Mouse (Mus musculus) induced T-regulatory cell, adult 2 months (primary cell): ENCODE results near the gene Zfr.
"Not testable (repeated sequence)": the region's sequence is repeated elsewhere in the genome, so short reads cannot be mapped to it uniquely, and the experiment has no call there.

Experiments used
- DNase-seq: peaks from one replicate; pipeline ENCODE4 v3.0.0-alpha.2; 2012; ENCODE audit warnings: low read depth

Zfr gene

DNA sequence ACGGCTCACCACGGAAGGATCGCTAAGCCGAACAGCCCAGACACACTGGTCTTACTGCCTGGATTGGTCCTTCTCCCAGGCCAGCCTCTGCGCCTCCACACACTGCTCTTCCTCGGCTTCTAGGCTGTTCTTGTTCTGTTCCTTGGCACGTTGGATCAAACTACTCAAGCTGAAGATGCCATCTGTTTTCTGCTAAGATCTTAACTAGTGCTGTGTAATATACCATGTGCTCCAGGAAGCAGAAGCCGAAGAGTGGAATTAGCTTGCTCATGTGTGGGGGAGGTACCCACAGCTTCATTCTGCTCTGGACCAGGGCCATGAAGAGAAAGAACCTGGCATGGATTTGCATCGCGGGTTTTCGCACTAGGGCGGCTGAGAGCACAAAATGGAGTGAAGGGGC lies 11.2 kb upstream of the Zfr start:
- no peak for DNase-seq

DNA sequence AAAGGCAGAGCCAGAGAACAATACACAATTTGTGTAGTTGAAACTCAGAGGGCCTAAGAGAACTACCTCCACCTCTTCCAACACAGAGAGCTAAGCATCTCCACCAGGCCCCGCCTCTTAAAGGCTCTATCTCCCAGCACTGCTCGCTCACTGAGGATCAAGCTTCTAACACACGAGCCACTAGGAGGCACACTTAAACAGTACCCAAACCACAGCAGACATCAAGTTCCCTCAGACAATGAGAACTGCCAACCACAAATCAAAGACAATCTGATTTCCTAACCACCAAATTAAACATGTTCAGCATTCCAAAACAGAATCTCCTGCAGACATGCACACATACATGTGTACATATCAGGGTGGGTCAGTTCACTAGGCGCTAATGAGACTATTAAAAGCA lies 9.4 kb upstream of the Zfr start:
- peak; percentile 56 for DNase-seq

DNA sequence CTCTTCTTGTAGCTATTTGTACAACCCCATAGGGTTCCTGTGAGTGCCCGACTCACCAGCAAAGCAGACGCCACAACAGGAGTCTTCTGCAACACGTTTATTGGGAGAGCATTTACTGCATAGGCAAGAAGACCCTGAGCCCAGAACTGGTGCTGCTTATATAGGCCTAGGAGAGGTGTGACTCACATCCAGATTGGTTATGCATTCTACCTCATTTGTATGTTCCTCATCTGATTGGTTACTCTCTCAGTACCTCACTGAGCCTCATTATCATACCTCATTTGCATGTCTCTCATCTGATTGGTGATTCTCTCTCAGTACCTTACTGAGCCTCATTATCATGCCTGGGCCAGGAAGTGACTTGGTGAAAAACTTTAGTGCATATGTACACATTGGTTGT lies 8.7 kb upstream of the Zfr start:
- DNase-seq = not testable (repeated sequence)

DNA sequence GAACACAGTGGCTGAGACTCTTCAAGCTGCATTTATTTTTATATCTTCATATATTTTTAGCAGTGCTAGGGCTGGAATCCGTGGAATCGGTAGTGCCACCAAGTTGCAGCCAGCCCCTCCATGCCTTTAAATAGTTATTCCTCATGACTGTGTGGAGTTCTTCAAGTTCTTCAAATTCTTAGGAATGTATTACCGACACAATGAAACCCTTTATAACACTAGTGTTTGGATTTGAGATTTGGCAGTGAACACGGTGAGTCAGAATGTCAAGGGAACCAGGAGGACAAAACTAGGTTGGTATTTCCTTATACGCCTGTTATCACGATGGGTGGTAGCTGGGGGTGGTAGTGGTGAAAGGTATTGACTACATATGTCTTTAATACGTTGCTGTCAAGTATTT lies 6.4 kb upstream of the Zfr start:
- DNase-seq = no peak

DNA sequence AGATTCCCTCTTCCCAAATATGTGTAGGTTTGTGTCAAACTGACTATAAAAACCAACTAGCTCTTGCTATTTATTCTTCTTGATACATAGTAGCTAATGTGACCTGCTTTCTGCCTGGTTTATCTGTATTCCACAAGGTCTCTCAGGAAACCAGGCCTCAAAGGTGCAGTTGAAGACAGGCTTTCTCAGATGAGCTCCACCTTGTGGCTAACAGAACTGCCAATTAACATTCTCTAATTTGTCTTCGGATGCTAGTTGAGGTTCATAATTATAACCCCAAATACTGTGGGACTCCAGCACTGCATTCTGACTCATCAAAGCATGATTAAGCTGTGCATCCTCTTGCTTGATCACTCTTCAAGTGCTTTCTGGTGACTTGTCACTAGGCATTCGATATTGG lies 4.2 kb upstream of the Zfr start:
- peak; percentile 55 for DNase-seq

DNA sequence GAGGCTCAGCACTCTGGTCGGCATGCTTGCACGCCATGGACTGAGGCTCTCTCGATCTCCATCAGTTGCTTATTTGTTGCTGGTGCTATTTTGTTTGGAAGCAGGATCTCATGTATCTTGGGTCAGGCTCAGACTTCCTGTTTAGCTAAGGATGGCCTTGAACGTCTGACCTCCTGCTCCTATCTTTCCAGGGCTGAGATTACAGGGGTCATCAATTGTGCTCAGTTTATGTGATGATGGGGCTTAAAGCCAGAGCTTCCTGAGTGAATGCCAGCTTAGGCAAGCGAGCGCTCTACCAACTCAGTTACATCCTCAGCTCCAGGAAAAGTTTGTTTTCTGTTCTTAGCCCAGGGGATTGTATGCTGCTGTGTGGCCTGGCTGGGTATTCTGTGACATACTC lies 3.1 kb upstream of the Zfr start:
- DNase-seq = no peak

DNA sequence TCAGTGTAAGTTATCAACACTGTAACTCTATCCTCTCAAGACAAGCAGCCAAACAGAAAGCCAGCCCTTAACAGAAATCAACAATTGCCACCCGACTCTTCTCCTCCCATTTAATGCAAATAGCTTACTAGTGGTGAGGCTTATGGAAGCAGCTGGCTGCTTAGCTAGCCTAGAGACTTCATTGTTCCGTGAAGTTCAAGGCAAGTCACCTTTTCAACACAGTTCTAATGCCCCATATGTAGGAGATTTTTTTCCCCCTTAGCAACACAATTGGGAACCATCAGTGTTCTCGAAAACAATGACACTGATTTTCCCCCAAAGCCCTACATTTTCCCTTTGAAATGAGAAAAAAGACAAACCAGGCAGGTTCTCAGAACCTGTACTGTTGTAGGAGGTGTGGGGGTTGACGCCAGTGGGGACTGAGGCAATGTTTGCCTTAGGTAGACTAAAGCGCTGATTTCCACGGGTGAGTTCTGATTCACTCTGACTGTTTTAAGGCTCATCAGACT lies 1.9 kb upstream of the Zfr start:
- DNase-seq = no peak

DNA sequence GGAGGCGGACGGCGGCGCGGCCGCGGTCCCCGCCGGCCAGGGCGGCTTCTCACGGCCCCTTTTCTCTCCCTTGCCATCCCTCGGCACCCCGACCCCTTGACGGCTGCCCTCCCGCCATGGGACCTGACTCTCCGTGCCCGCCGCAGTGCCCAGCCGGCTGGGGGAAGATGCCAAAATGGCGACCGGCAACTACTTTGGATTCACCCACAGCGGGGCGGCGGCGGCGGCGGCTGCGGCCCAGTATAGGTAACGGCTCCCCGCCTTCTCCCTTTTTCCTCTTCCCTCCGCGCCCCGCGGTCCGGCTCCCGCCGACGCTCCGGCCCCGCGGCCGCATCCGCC lies 431 bp downstream of the Zfr start:
- no peak for DNase-seq

DNA sequence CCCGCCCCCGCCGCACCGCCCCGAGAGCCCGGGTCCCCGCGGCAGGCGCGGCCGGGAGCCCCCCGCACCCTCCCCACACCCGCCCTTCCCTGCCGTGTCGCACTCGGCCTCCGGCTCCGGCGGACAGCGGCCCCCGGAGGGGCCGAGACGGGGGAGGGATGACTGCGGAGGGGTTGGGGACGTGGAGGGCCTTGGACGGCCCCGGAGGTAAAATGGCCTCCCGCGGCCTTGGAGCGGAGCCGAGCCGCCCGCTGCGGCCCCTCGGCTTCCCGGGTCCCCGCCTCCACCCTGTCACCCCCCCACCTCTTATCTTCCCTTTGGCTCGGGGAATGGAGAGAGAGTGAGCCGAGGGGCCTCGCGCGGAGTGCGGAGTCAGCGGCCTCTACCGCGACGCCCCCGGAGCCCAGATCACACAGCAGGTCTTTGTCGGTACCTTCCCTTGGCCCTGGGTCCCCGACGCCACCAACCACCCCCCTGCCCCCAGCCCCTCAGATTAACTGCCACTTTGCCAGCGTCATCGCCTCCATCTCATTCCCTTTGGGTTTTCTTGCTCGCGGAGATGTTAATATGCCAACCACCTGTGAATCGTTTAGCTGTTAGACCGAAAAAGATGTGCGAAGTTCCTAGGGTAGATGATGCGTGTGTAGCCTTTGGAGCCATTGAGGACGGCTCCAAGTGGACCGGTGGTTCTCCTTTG lies 949 bp downstream of the Zfr start:
- peak; percentile 67 for DNase-seq

DNA sequence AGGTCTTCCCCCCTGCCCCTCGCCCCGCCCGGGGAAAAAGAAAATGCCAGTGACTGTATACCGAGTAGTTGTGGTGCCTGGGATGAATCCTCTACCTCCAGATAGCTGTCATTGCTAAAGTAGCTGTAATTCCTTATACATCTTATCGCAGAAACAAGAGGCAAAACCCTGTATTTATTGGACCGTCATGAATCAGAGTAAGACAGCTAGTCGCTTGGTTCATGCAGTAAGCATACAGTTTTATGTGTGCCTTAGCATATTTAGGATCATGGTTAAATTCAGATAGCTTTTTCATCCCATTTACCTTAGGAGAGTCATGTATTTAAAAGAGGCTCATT lies 1.5 kb downstream of the Zfr start:
- no peak for DNase-seq

DNA sequence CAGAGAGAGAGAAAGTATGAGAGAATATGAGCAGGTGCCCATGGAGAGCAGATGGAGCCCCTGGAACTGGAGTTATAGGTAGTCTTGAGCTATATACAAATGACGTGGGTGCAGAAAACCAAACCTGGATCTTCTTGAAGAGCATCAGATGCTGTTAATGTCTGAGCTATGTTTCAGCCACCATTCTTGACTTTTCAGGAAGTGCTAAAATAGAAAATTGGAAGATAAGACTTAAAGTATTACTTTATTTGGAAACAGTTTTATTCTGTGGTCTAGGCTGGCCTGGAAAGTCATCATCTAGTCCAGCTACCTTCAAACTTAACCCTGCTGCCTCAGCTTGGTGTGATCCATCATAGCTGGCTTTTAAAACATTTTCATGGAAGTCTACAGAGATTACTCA lies 7.3 kb downstream of the Zfr start:
- no peak for DNase-seq

DNA sequence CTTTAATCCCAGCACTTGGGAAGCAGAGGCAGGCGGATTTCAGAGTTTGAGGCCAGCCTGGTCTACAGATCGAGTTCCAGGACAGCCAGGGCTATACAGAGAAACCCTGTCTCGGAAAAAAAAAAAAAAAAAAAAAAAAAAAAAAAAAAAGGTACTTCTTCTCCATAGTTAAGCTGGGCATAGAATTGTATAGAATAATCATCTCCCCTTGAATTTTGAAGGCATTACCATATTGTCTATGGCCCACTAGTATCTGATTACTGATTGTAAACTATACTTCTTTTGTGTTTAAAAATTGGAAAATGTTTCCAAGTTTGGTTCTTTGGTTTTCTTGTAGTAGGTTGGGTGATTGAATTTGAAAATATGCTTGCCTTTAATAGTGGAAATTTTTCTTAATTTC lies 13.2 kb downstream of the Zfr start:
- not testable (repeated sequence) for DNase-seq

DNA sequence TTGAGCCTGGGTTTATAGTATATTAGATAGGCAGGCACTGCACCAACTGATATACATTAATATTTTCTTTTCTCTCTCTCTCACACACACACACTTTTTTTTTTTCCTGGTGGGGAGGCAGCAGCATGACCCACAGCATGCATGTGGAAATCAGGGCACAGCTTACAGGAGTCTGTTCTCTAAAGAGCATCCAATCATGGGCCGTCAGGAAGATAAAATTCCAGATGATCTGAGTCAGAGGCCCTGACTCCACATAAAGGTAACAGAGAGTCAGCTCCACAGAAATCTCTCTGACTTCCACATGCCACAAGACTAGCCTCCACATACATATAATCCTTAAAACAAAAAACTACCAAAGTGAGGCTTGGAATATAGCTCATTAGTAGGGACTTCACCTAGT lies 16.9 kb downstream of the Zfr start:
- DNase-seq = no peak

DNA sequence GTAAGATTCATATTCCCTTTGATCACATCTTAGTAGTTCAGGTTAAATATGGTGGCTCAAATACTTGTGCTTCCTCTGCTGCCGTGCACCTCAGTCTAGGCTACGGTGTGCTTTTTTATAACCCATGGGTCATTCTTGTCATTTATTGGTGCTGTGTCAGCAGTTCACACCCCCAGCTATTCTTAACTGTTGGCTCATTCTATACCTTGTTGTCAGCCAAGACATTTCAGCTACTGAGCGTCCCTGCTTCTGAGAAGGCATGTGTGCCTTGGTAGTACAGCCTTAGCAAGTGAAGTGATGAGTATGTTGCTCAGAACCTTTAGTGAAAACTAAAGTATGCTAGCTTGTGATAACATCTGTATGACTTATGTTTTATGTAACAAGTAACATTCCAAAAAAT lies 17.7 kb downstream of the Zfr start:
- peak; percentile 28 for DNase-seq

DNA sequence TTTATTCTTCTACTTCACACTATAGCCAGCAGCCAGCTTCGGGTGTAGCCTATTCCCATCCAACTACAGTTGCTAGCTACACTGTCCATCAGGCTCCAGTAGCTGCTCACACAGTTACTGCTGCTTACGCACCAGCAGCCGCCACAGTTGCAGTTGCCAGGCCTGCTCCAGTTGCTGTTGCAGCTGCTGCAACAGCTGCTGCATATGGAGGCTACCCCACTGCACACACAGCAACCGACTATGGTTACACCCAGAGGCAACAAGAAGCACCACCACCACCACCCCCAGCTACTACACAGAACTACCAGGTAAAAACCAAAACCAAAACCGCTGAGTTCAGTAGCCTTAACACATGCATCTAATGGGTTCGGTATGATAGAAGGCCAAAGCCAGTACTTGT lies 18.7 kb downstream of the Zfr start:
- peak; percentile 67 for DNase-seq

DNA sequence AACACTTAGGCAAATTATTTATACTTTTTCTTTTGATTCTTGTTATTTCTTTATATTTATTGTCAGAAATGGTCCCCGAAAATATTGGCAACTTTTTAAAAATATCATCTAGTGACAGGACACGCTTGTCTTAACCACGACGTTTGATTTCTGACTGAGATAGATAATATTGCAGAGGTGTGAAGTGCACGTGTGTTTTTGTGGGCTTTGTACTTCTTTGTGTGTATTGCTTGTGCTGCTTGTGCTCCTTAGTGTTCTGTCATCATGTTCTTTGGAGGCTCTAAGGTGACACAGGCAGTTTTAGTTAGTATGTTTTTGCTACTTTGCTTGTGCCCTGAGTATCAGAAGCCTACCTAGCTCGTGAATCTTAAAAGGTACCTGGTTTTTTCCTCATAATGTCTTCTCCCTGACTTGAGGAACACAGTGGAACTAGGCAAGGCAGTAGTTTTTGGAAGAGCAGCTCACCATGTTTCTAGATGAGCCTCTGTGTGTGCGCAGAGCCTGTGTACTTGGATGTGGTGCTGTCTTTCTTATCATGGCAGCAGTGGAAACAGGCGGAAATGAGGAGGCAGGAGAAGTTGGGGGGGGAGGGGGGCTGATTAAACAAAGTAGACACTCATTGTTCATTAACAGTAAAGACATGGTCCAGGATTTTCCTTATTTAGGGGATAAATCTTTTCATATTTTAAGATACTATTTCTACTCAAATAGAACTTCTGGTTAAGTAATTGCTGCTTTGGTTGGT lies 23.5 kb downstream of the Zfr start:
- DNase-seq = no peak

DNA sequence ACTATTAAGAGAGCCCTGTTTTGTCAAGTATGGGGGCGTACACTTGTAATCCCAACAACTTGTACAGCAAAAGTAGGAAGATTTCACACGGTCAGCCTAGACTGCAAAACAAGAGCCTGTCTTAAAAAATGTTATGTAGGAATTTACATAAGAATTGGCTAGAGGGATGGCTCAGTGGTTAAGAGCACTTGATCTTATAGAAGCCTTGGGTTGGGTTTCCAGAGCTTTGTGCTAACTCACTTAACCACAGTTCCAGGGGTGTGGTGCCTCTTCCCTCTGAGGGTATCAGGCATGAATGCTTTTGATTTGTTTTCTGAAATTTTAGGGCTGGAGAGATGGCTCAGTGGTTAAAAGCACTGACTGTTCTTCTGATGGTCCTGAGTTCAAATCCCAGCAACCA lies 29.8 kb downstream of the Zfr start:
- no peak for DNase-seq

DNA sequence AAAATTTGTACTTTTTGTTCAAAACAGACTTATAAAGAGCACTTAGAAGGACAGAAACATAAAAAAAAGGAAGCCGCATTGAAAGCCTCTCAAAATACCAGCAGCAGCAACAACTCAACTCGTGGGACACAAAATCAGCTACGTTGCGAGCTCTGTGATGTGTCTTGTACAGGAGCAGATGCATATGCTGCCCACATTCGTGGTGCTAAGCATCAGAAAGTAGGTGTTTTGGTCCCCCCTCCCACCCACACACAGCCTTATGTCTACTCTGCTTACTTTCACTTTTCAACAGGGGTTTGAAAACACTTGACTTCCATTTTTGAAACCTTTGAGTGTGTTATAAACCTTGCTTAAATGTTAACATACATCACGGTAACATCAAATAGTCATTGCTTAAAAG lies 31.9 kb downstream of the Zfr start:
- DNase-seq = peak; percentile 38

DNA sequence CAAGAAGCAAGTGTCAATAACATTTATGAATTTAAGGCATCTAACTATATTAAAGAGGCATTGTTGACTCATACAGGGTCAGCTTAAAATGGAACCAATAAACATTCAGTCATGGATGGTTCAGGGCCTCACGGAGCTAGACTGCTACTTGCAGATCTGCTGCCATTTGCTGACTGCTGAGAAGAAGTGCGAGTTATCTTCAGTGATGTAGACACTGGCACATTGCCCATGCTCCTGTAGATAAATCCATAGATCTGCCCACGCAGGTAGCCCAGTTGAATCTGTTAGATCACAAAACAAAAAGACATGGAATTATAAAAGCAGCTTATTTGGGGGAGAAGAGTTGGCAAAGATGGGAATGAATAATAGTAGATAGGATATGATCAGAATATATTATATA lies 36.1 kb downstream of the Zfr start:
- no peak for DNase-seq

DNA sequence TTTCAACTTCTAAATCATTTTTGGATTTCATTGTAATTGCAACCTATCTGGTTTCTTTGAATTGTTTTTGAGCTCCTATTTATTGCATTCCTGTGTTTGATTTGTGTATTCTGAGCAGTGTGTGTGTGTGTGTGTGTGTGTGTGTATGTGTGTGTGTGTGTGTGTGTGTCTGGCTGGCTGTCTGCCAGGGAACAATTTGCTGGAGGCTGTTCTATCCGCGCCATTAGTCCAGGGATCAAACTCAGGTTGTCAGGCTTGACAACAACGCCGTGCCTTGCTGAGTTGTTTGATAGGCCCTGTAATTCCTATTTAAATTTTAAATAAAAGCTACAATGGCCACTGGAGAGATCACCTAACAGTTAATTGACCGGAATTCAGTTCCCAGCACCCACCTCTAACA lies 60.5 kb downstream of the Zfr start:
- no peak for DNase-seq

DNA sequence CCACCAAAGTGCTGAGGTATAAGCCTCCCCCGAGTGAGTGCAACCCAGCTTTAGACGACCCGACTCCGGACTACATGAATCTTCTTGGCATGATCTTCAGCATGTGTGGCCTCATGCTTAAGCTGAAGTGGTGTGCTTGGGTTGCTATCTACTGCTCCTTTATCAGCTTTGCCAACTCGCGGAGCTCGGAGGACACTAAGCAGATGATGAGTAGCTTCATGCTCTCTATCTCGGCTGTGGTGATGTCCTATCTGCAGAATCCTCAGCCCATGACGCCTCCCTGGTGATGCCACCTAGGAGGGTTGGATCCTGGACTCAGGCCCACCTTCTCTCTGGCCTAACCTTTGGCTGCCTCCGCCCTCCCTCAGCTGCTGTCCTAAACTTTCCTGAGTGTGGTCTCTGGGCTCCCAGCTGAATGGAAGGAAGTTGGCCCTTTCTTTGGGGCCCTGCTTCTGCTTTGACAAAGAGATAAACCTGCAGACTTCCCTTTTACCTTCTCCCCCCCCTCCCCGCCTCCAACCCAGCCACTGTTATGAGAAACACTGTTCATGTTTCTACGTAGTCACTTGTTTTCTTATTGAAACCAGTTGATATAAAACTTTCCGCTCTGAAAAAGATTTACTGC lies 63.7 kb downstream of the Zfr start:
- DNase-seq = not testable (repeated sequence)

DNA sequence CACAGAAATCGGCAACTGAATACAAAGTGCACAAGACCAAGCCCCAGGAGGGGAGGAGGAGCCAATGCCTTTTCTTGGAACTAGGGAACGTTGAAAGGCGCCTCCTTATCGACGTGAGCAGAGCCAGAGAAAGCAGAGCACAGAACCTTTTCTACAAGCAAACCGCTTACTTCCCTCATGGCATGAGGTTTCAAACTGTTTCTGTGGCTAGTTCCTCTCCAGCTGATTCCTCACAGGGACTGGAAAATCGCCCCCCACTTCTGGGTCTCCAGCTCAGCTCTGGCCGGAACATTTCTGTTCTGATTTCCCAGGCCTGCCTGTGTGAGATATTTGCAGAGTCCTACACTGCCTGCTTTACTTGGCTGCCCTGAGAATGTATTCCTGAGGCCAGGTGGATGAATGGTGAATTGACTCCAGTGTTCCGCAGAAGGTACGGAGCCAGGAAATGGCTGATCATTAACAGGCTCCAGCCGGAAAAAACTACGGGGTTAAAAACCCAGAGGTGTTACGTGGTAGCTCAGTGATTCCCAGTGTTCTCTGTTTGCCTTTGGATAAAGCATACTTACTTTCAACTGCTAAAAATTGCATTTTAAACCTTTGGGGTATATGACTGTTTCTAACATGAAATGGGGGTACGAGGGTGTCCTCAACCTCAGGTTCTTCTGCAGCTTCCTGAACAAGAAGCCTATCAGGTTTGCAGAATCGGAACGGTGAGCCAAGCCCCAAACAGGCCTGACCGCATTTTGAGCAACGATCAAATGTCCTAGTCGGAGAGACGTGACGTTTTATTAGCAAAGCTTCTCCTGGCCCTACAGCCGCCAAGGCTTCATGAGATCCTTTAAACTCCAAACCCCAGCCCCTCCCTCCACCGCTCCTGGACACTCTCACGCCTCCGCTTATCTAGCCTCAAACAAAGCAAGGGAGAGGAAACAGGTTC lies 76.5 kb downstream of the Zfr start:
- no peak for DNase-seq
